Mouse (Mus musculus) lung, adult 2 months (tissue): ENCODE measurements around the gene Mrap2. TPM values are rescaled to one million over a fixed set of nuclear protein-coding genes. Genes with fewer than 3 reads are reported as not detected.

Experiments
- DNase-seq: peaks from one replicate; pipeline ENCODE4 v3.0.0; 2022
- H3K4me1 ChIP-seq: fragments of 200-500 bp; 2 replicates; pipeline ENCODE4 v1.6.1; 2011; ENCODE audit warnings: low read length; ENCODE audit not compliant: control insufficient read depth, insufficient read depth
- H3K4me3 ChIP-seq: fragments of 200-500 bp; replicated peaks from 2 replicates; pipeline ENCODE3; 2011; ENCODE audit warnings: low read depth, mild to moderate bottlenecking, control low read depth, low read length; ENCODE audit errors: extremely low read depth
- CTCF ChIP-seq: fragments of 200-500 bp; IDR thresholded peaks from 2 replicates; pipeline ENCODE4 v1.5.1; 2011; ENCODE audit warnings: mild to moderate bottlenecking, low read length, control low read depth; ENCODE audit not compliant: insufficient read depth
- POLR2A ChIP-seq: fragments of 200-500 bp; IDR thresholded peaks from 2 replicates; pipeline ENCODE4 v1.6.1; 2011; ENCODE audit warnings: low read depth, mild to moderate bottlenecking, control low read depth, low read length, borderline replicate concordance; ENCODE audit errors: extremely low read depth
- WGBS: fragments of 180-500 bp; shearing (Covaris S2); methylation state at CpG from one replicate; pipeline ENCODE4 v1.1.7; 2018; 5-methylcytosine and 5-hydroxymethylcytosine counted together
- polyA plus RNA-seq: library from polyadenylated mRNA; depleted of rRNA; stranded (reverse); fragments of >200 nt; gene quantifications from 2 replicates; pipeline ENCODE4 v1.2.3, GENCODE M21; 2012; rRNA removed

Gene Mrap2
- polyA plus RNA-seq, 1 experiment = 0.07 TPM

GRCm38 (mm10) chr9:87200919-87201318 lies 56.8 kb downstream of the Mrap2 start:
- no peak for TF ChIP-seq CTCF
- TF ChIP-seq POLR2A = no peak
- 0 out of 2 replicates have a peak, but pooled peaks cover 2% of the 10 kb centered on the region for H3K4me1 ChIP-seq
- DNase-seq = no peak
- no peak overlapping the region for H3K4me3 ChIP-seq
- 92% methylated on average over 4 of the region's 4 CpGs for WGBS

- H3K4me1 ChIP-seq = 0 out of 2 replicates have a peak, but pooled peaks cover 2% of the 10 kb centered on the region
- no peak for DNase-seq
- WGBS = 78% methylated on average over 6 of the region's 6 CpGs
- no peak overlapping the region for H3K4me3 ChIP-seq
- TF ChIP-seq POLR2A = no peak
- TF ChIP-seq CTCF = no peak
Observed at GRCm38 (mm10) chr9:87202431-87202830, 58.3 kb downstream of the Mrap2 start.

GRCm38 (mm10) chr9:87210830-87211339 lies 66.8 kb downstream of the Mrap2 start:
- Histone ChIP-seq H3K4me1 (no peaks in the 10 kb centered on the region), H3K4me3 (no peak overlapping the region)
- TF ChIP-seq CTCF (no peak), POLR2A (no peak)
- 72% methylated on average over 9 of the region's 9 CpGs for WGBS
- DNase-seq = no peak

- H3K4me3 ChIP-seq = no peak overlapping the region
- no peaks in the 10 kb centered on the region for H3K4me1 ChIP-seq
- TF ChIP-seq CTCF (no peak), POLR2A (no peak)
- no peak for DNase-seq
- WGBS = 76% methylated on average over 4 of the region's 4 CpGs
Observed at GRCm38 (mm10) chr9:87213204-87213603, 69.1 kb downstream of the Mrap2 start.

Other genes with a start within 250 kb of the Mrap2 start
- not detected in 2 replicates for gene Ripply2, start 128.8 kb upstream of the Mrap2 start, polyA plus RNA-seq
- 7.7 and 9.0 TPM in 2 replicates for gene Cyb5r4, start 122.3 kb upstream of the Mrap2 start, polyA plus RNA-seq
- gene Cep162, start 111.2 kb downstream of the Mrap2 start, polyA plus RNA-seq = 1.1 and 1.7 TPM in 2 replicates